ENCODE assay signal across 7 mouse cellular contexts in the genomic region with DNA sequence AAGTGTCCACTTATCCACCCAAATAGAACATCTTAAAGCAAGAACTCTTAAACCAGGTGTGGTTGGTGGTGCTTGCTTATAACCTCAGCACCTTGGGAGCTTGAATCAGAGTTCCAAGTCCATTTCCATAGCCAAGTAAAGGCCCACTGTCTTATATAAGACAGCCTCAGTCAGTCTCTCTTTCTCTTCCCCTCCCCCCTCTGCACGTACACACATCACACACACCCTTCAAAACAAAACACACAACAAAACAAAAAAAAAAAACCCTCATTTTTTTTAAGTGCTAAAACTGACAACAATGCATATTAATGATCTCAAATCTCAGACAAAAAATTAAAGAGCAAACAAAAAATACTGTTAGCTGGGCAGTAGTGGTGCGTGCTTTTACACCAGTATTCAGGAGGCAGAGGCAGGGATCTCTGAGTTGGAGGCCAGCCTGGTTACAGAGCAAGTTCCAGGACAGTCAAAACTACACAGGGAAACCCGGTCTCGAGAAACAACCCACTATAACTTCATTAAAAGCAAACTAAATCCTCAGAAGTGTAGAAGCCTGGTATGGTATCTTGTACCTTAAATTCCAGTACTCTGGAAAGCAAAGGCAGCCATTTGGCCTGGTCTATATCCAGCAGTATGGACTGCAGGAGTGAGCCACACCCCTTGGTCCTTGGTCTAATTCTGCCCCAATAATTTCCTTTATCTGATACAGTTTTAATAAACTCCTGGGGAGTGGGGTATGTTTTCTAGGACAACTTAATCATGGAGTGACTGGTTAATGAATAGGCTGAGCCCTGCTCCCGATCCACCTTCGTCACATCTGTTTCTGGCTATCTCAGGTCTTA. TPM values are rescaled to one million over a fixed set of nuclear protein-coding genes. Genes with fewer than 3 reads are reported as not detected.
DNase-seq lines count a peak whose midpoint lies in the region; ATAC-seq and TF ChIP-seq lines count a peak whose summit lies in the region.

No protein-coding gene starts in this region.

- no peaks in the 10 kb centered on the region for H3K36me3 ChIP-seq in testis, adult 2 months (ENCODE audit: control insufficient read depth, insufficient read depth, low read length)
- no peaks in the 10 kb centered on the region for H3K36me3 ChIP-seq in hindbrain, embryonic 13.5 days

- H3K9me3 ChIP-seq in hindbrain, embryonic 13.5 days, result no peaks in the 10 kb centered on the region

- peak overlapping the region; percentile 64 for H3K4me2 ChIP-seq in hindbrain, embryonic 13.5 days

- 23% methylated on average over 6 of the region's 6 CpGs for WGBS in hindbrain, embryonic 13.5 days

- H3K4me1 ChIP-seq in testis, adult 2 months (ENCODE audit: control insufficient read depth, insufficient read depth, low read length), result peaks cover 3% of the 10 kb centered on the region
- H3K4me1 ChIP-seq in hindbrain, embryonic 13.5 days (replicated peaks), result peaks cover 28% of the 10 kb centered on the region

- peak overlapping the region; percentile 75 for H3K9ac ChIP-seq in hindbrain, embryonic 13.5 days

- ATAC-seq in hindbrain, embryonic 13.5 days (ENCODE audit: low FRiP score), result no peak

- peak overlapping the region; percentile 90 for H3K4me3 ChIP-seq in testis, adult 2 months (ENCODE audit: control insufficient read depth, low read depth, low read length)
- H3K4me3 ChIP-seq in hindbrain, embryonic 13.5 days, result peak overlapping the region; percentile 99

- no peak for TF ChIP-seq CTCF in testis, adult 2 months (IDR thresholded peaks at IDR 0.05; ENCODE audit: control insufficient read depth, insufficient read depth, insufficient replicate concordance, low read depth, low read length)

- no peak for DNase-seq in testis, postnatal 10 days (ENCODE audit: low spot score)
- peak; percentile 20 to 49 for DNase-seq in cerebellum, postnatal 14 days
- peak; percentile 12 for DNase-seq in mesoderm, embryonic 11.5 days (ENCODE audit: low read depth, low spot score)
- DNase-seq in ovary, adult 18-20 months (ENCODE audit: low spot score), result no peak
- no peak for DNase-seq in left cerebral cortex, adult 11 months (ENCODE audit: low spot score)

- peak overlapping the region; percentile 51 for H3K27ac ChIP-seq in testis, adult 2 months (ENCODE audit: control insufficient read depth, insufficient read depth, low read depth, low read length)
- peak overlapping the region; percentile 97 for H3K27ac ChIP-seq in hindbrain, embryonic 13.5 days

- TF ChIP-seq POLR2A in testis, adult 2 months (IDR thresholded peaks at IDR 0.05; ENCODE audit: control insufficient read depth, low read depth, low read length), result no peak

- H3K27me3 ChIP-seq in testis, adult 2 months (ENCODE audit: control insufficient read depth, insufficient read depth, low read length), result no peaks in the 10 kb centered on the region
- no peaks in the 10 kb centered on the region for H3K27me3 ChIP-seq in hindbrain, embryonic 13.5 days

RNA-seq across cellular contexts. Expression of gene Sacm1l, which starts 1.3 kb away (rescaled TPM):
- polyA plus RNA-seq in testis, adult 2 months (2012; rRNA removed), result 2.9 and 5.1 TPM in 2 replicates
- polyA plus RNA-seq in hindbrain, embryonic 13.5 days (2015; fragmentation: Nextera tagmentation; extraction: Ambion mirVana), result 50.4 and 52.4 TPM in 2 replicates

RNA-seq across cellular contexts. Expression of gene Limd1, which starts 49.8 kb away (rescaled TPM):
- 34.7 and 43.1 TPM in 2 replicates for polyA plus RNA-seq in testis, adult 2 months (2012; rRNA removed)
- 17.3 and 18.1 TPM in 2 replicates for polyA plus RNA-seq in hindbrain, embryonic 13.5 days (2015; fragmentation: Nextera tagmentation; extraction: Ambion mirVana)

Comparison
In these comparisons a context has a peak if more than half of its experiments do, and no peak if none do; other contexts are left out.
1. DNase-seq: peak in cerebellum, postnatal 14 days (2 of 2) and mesoderm, embryonic 11.5 days (single experiment); none in testis, postnatal 10 days (single experiment), ovary, adult 18-20 months (single experiment) and left cerebral cortex, adult 11 months (single experiment).